Mouse (Mus musculus) myocyte (in vitro differentiated cells): ENCODE measurements at regions not wholly inside any gene's neighbourhood (a gene's known extent, or its start where the extent isn't known, plus 50 kb on each side); places are given as distances from the start of the nearest gene placed in this dataset.

Source experiments
- MAX ChIP-seq: IDR thresholded peaks from one replicate; pipeline ENCODE4 v1.6.1; 2011; ENCODE audit warnings: low read depth, mild to moderate bottlenecking, control low read depth
- MYOG ChIP-seq, 3 experiments: IDR thresholded peaks; one replicate each; pipeline ENCODE4 v1.6.1; 2011; ENCODE audit warnings: control low read depth in 2 of 3, low read depth in 2 of 3, mild to moderate bottlenecking in 2 of 3; ENCODE audit not compliant: insufficient read length in 2 of 3, control insufficient read depth in 1 of 3, insufficient read depth in 1 of 3
- POLR2A ChIP-seq: IDR thresholded peaks from one replicate; pipeline ENCODE4 v1.6.1; 2011; ENCODE audit warnings: low read depth, mild to moderate bottlenecking, control low read depth, moderate library complexity; ENCODE audit not compliant: insufficient read length
- USF1 ChIP-seq: IDR thresholded peaks from one replicate; pipeline ENCODE4 v1.6.1; 2011; ENCODE audit warnings: low read depth, mild to moderate bottlenecking, control low read depth, moderate library complexity

DNA sequence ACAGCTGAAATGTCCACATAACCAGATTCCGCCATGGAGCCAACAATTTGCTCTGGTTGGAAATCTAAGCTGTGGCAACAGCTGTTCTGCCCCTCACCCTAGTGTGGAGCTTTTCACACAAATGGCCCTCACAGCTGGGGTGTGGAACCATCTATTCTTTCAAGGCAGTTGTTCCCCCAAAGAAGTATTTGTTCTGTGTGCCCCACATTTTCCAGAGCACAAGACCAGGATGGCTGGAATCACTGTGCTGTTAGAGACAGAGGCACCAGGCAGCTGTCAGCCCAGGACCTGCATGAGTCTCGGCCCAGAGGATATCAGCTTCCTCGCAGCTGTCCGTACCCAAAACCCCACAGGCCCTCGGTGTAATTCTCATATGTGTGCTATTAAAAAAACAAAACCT, 294.4 kb downstream of the Qk start:
- TF ChIP-seq USF1 (no peak), POLR2A (no peak), MYOG (IDR thresholded peaks at IDR 0.05; ENCODE audit: control insufficient read depth in 1 of 3, insufficient read depth in 1 of 3, insufficient read length in 2 of 3, low read depth in 2 of 3) (peak; percentile 94 to 97 (median 96)), MAX (no peak)
